ENCODE assay signal across 8 mouse cellular contexts in the genomic region with DNA sequence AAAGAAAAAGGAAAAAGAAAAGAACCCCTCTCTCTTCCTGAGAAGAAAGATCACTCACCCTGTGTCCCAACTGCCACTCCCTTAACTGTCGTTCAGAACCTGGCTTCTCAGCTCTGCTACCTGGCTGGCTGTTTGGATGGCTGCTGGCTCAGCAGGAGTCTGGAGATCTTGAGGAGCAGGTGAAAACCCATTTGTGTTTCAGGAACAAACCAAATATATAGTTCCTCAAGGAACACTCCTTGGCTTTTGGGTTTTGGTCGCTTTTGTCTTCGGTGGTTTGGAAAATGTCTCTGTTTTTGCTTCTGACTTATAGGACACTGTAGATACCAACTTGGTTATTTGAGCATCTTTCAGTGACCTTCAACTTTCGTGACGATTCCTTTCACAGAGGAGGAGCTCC. TPM values are rescaled to one million over a fixed set of nuclear protein-coding genes. Genes with fewer than 3 reads are reported as not detected.
DNase-seq lines count a peak whose midpoint lies in the region; ATAC-seq and TF ChIP-seq lines count a peak whose summit lies in the region.

A gene (minus strand): TSS at position 101 of the 400 bp plus-strand sequence.

- H3K4me1 ChIP-seq in lung, embryonic 14.5 days (ENCODE audit: insufficient read depth), result no peaks in the 10 kb centered on the region
- no peaks in the 10 kb centered on the region for H3K4me1 ChIP-seq in embryonic facial prominence, embryonic 13.5 days
- H3K4me1 ChIP-seq in heart, embryonic 16.5 days (ENCODE audit: control insufficient read depth, insufficient read depth, low read length), result no peaks in the 10 kb centered on the region
- no peaks in the 10 kb centered on the region for H3K4me1 ChIP-seq in neural tube, embryonic 14.5 days (ENCODE audit: control insufficient read depth, insufficient read depth, low read length)

- no peaks in the 10 kb centered on the region for H3K36me3 ChIP-seq in lung, embryonic 14.5 days (ENCODE audit: insufficient read depth)
- no peaks in the 10 kb centered on the region for H3K36me3 ChIP-seq in embryonic facial prominence, embryonic 13.5 days
- no peaks in the 10 kb centered on the region for H3K36me3 ChIP-seq in heart, embryonic 16.5 days (ENCODE audit: control insufficient read depth, insufficient read depth)
- no peaks in the 10 kb centered on the region for H3K36me3 ChIP-seq in neural tube, embryonic 14.5 days (ENCODE audit: control insufficient read depth, insufficient read depth, low read length)

- H3K9me3 ChIP-seq in lung, embryonic 14.5 days (ENCODE audit: low read depth, low read length), result no peaks in the 10 kb centered on the region
- H3K9me3 ChIP-seq in embryonic facial prominence, embryonic 13.5 days, result no peaks in the 10 kb centered on the region
- H3K9me3 ChIP-seq in heart, embryonic 16.5 days (replicated peaks; ENCODE audit: control insufficient read depth, low read length), result peaks cover 2% of the 10 kb centered on the region; the same call in 1 of the 2 replicates
- no peaks in the 10 kb centered on the region for H3K9me3 ChIP-seq in neural tube, embryonic 14.5 days (ENCODE audit: control insufficient read depth, low read length)

- H3K4me2 ChIP-seq in lung, embryonic 14.5 days, result no peak within 1 kb of the TSS
- no peak within 1 kb of the TSS for H3K4me2 ChIP-seq in embryonic facial prominence, embryonic 13.5 days
- H3K4me2 ChIP-seq in heart, embryonic 16.5 days (ENCODE audit: low read depth, low read length), result no peak within 1 kb of the TSS
- H3K4me2 ChIP-seq in neural tube, embryonic 14.5 days (ENCODE audit: low read depth, low read length), result no peak within 1 kb of the TSS

- no peak for DNase-seq in lung, embryonic 14.5 days
- DNase-seq in lung, postnatal 4 days, result no peak
- DNase-seq in left cerebral cortex, postnatal 4 days, result no peak
- DNase-seq in lung, postnatal 10 days, result no peak

- TF ChIP-seq CTCF in lung, embryonic 14.5 days (IDR thresholded peaks at IDR 0.05; ENCODE audit: low read depth), result no peak

- intact Hi-C loops in left cerebral cortex, postnatal 4 days (cut with DNase I), result no loop called here

- 70% methylated on average over 5 of the region's 5 CpGs for WGBS in lung, embryonic 14.5 days
- 73% methylated on average over 5 of the region's 5 CpGs for WGBS in embryonic facial prominence, embryonic 13.5 days
- WGBS in heart, embryonic 16.5 days, result 68% methylated on average over 5 of the region's 5 CpGs
- WGBS in neural tube, embryonic 14.5 days, result 80% methylated on average over 5 of the region's 5 CpGs

- H3K27ac ChIP-seq in lung, embryonic 14.5 days (ENCODE audit: low read depth), result no peak within 1 kb of the TSS
- H3K27ac ChIP-seq in embryonic facial prominence, embryonic 13.5 days, result no peak within 1 kb of the TSS
- H3K27ac ChIP-seq in heart, embryonic 16.5 days (ENCODE audit: low read length), result no peak within 1 kb of the TSS
- H3K27ac ChIP-seq in neural tube, embryonic 14.5 days (ENCODE audit: low read depth, low read length), result no peak within 1 kb of the TSS

- no peaks in the 10 kb centered on the region for H3K27me3 ChIP-seq in lung, embryonic 14.5 days (ENCODE audit: insufficient read depth, low read length)
- no peaks in the 10 kb centered on the region for H3K27me3 ChIP-seq in embryonic facial prominence, embryonic 13.5 days
- H3K27me3 ChIP-seq in heart, embryonic 16.5 days (ENCODE audit: control insufficient read depth, insufficient read depth, low read length), result no peaks in the 10 kb centered on the region
- H3K27me3 ChIP-seq in neural tube, embryonic 14.5 days (ENCODE audit: control insufficient read depth, insufficient read depth, low read length), result no peaks in the 10 kb centered on the region

- no peak within 1 kb of the TSS for H3K4me3 ChIP-seq in lung, embryonic 14.5 days (ENCODE audit: low read depth, low read length)
- H3K4me3 ChIP-seq in embryonic facial prominence, embryonic 13.5 days, result no peak within 1 kb of the TSS
- H3K4me3 ChIP-seq in heart, embryonic 16.5 days (ENCODE audit: low read length), result no peak within 1 kb of the TSS
- no peak within 1 kb of the TSS for H3K4me3 ChIP-seq in neural tube, embryonic 14.5 days (ENCODE audit: low read depth, low read length)

- no peak within 1 kb of the TSS for H3K9ac ChIP-seq in lung, embryonic 14.5 days
- no peak within 1 kb of the TSS for H3K9ac ChIP-seq in embryonic facial prominence, embryonic 13.5 days
- H3K9ac ChIP-seq in heart, embryonic 16.5 days (ENCODE audit: low read length), result no peak within 1 kb of the TSS
- no peak within 1 kb of the TSS for H3K9ac ChIP-seq in neural tube, embryonic 14.5 days (replicated peaks; ENCODE audit: low read depth, low read length)

- ATAC-seq in lung, embryonic 14.5 days (ENCODE audit: insufficient read depth), result no peak
- ATAC-seq in embryonic facial prominence, embryonic 13.5 days (ENCODE audit: insufficient number of reproducible peaks, insufficient read depth, low FRiP score, low TSS enrichment, low read depth), result no peak
- no peak for ATAC-seq in heart, embryonic 16.5 days (replicated peaks; ENCODE audit: extremely low read depth, insufficient read depth, low FRiP score)
- ATAC-seq in neural tube, embryonic 14.5 days (ENCODE audit: low read depth), result no peak
- no peak for ATAC-seq in frontal cortex, adult (ENCODE audit: low TSS enrichment)

RNA-seq across cellular contexts. Expression of the gene that starts here (rescaled TPM):
- polyA plus RNA-seq in lung, embryonic 14.5 days (2014; fragmentation: Nextera tagmentation; extraction: Ambion mirVana), result 80.3 and 82.6 TPM in 2 replicates
- 59.4 and 68.3 TPM in 2 replicates for polyA plus RNA-seq in embryonic facial prominence, embryonic 13.5 days (2015; fragmentation: Nextera tagmentation; extraction: Ambion mirVana)
- polyA plus RNA-seq in heart, embryonic 16.5 days (2015; fragmentation: Nextera tagmentation; extraction: Ambion mirVana), result 56.9 and 58.3 TPM in 2 replicates
- 100 to 1,000 TPM; 100 to 103 TPM for total RNA-seq in left cerebral cortex, postnatal 4 days (2021)
- polyA plus RNA-seq in neural tube, embryonic 14.5 days (2014; fragmentation: Nextera tagmentation; extraction: Ambion mirVana), result 68.3 and 70.3 TPM in 2 replicates
